12 mouse cellular contexts compared by ENCODE assay signal in genomic region chr8:78267894-78268411, GRCm38 (mm10). TPM values are rescaled to one million over a fixed set of nuclear protein-coding genes. Genes with fewer than 3 reads are reported as not detected.
DNase-seq lines count a peak whose midpoint lies in the region; ATAC-seq lines count a peak whose summit lies in the region.
"Had no signal": no experiment of that assay in that cellular context is flagged by ENCODE, and none has a peak within 500 bp of the region (broad histone marks: within the 10 kb centered on the region; RNA-seq: fewer than 3 reads in every experiment).

No protein-coding gene starts in this region.

- no peak for DNase-seq in heart, postnatal 4 days
- DNase-seq in testis, postnatal 10 days (ENCODE audit: low spot score) = no peak
- DNase-seq in ovary, postnatal 36 days (ENCODE audit: low spot score) = no peak
- no peak for DNase-seq in left cerebral cortex, postnatal 4 days

- intact Hi-C loops in left cerebral cortex, postnatal 4 days (cut with DNase I) = no loop called here

- no peaks in the 10 kb centered on the region for H3K4me1 ChIP-seq in heart, embryonic 11.5 days (ENCODE audit: control insufficient read depth, insufficient read depth, low read length)
- H3K4me1 ChIP-seq in neural tube, embryonic 12.5 days = peaks cover 10% of the 10 kb centered on the region
- H3K4me1 ChIP-seq in neural tube, embryonic 15.5 days = peaks cover 12% of the 10 kb centered on the region
- peaks cover 9% of the 10 kb centered on the region for H3K4me1 ChIP-seq in hindbrain, embryonic 12.5 days
- H3K4me1 ChIP-seq: liver, embryonic 12.5 days had no signal

- WGBS in heart, embryonic 11.5 days (ENCODE audit: insufficient replicate concordance) = 7% methylated on average over 7 of the region's 7 CpGs
- 1% methylated on average over 7 of the region's 7 CpGs for WGBS in neural tube, embryonic 12.5 days
- WGBS in neural tube, embryonic 15.5 days = 7% methylated on average over 7 of the region's 7 CpGs
- 6% methylated on average over 7 of the region's 7 CpGs for WGBS in hindbrain, embryonic 12.5 days

- H3K9ac ChIP-seq in heart, embryonic 11.5 days (ENCODE audit: low read depth, low read length) = no peak overlapping the region
- H3K9ac ChIP-seq in neural tube, embryonic 12.5 days = no peak overlapping the region
- H3K9ac ChIP-seq in neural tube, embryonic 15.5 days (replicated peaks) = no peak overlapping the region
- H3K9ac ChIP-seq in hindbrain, embryonic 12.5 days = no peak overlapping the region
- H3K9ac ChIP-seq: embryonic facial prominence, embryonic 15.5 days; liver, embryonic 12.5 days had no signal

- H3K4me2 ChIP-seq in heart, embryonic 11.5 days = peak overlapping the region; percentile 32; the same call in 1 of the 2 replicates
- H3K4me2 ChIP-seq in neural tube, embryonic 12.5 days (replicated peaks) = peak overlapping the region; percentile 24
- H3K4me2 ChIP-seq in neural tube, embryonic 15.5 days = no peak overlapping the region
- 0 out of 2 replicates have a peak overlapping the region, but pooled peaks have one; percentile 7 for H3K4me2 ChIP-seq in hindbrain, embryonic 12.5 days (replicated peaks)
- H3K4me2 ChIP-seq: embryonic facial prominence, embryonic 15.5 days; liver, embryonic 12.5 days had no signal

- H3K27ac ChIP-seq in heart, embryonic 11.5 days (ENCODE audit: low read depth, low read length) = no peak overlapping the region
- H3K27ac ChIP-seq in neural tube, embryonic 12.5 days = no peak overlapping the region
- no peak overlapping the region for H3K27ac ChIP-seq in neural tube, embryonic 15.5 days (replicated peaks)
- H3K27ac ChIP-seq in hindbrain, embryonic 12.5 days = no peak overlapping the region
- H3K27ac ChIP-seq: embryonic facial prominence, embryonic 15.5 days; liver, embryonic 12.5 days had no signal

- no peaks in the 10 kb centered on the region for H3K9me3 ChIP-seq in heart, embryonic 11.5 days (replicated peaks; ENCODE audit: control insufficient read depth, low read length)
- H3K9me3 ChIP-seq in neural tube, embryonic 12.5 days = no peaks in the 10 kb centered on the region
- no peaks in the 10 kb centered on the region for H3K9me3 ChIP-seq in neural tube, embryonic 15.5 days (replicated peaks)
- H3K9me3 ChIP-seq in hindbrain, embryonic 12.5 days (replicated peaks) = no peaks in the 10 kb centered on the region
- H3K9me3 ChIP-seq: embryonic facial prominence, embryonic 15.5 days; liver, embryonic 12.5 days had no signal

- ATAC-seq in heart, embryonic 11.5 days (replicated peaks; ENCODE audit: insufficient number of reproducible peaks, low FRiP score, low TSS enrichment) = no peak
- ATAC-seq in neural tube, embryonic 12.5 days (ENCODE audit: low FRiP score, low read depth) = no peak
- ATAC-seq in neural tube, embryonic 15.5 days (ENCODE audit: low FRiP score) = no peak
- ATAC-seq in hindbrain, embryonic 12.5 days (ENCODE audit: low FRiP score) = peak; percentile 32; the same call in 1 of the 2 replicates
- ATAC-seq: activated CD4-positive, CD25-positive, alpha-beta regulatory T cell, adult 4 months; liver, embryonic 12.5 days had no signal

- no peak overlapping the region for H3K4me3 ChIP-seq in heart, embryonic 11.5 days (ENCODE audit: low read depth, low read length)
- no peak overlapping the region for H3K4me3 ChIP-seq in neural tube, embryonic 12.5 days
- no peak overlapping the region for H3K4me3 ChIP-seq in neural tube, embryonic 15.5 days (replicated peaks)
- H3K4me3 ChIP-seq in hindbrain, embryonic 12.5 days = no peak overlapping the region
- H3K4me3 ChIP-seq: embryonic facial prominence, embryonic 15.5 days; liver, embryonic 12.5 days had no signal

- H3K36me3 ChIP-seq in heart, embryonic 11.5 days (ENCODE audit: control insufficient read depth, insufficient read depth, low read length) = no peaks in the 10 kb centered on the region
- H3K36me3 ChIP-seq in neural tube, embryonic 12.5 days = no peaks in the 10 kb centered on the region
- no peaks in the 10 kb centered on the region for H3K36me3 ChIP-seq in neural tube, embryonic 15.5 days
- H3K36me3 ChIP-seq in hindbrain, embryonic 12.5 days = no peaks in the 10 kb centered on the region
- H3K36me3 ChIP-seq: embryonic facial prominence, embryonic 15.5 days; liver, embryonic 12.5 days had no signal

- H3K27me3 ChIP-seq in heart, embryonic 11.5 days (ENCODE audit: control insufficient read depth, insufficient read depth, low read length) = no peaks in the 10 kb centered on the region
- no peaks in the 10 kb centered on the region for H3K27me3 ChIP-seq in neural tube, embryonic 12.5 days (replicated peaks)
- 0 out of 2 replicates have a peak, but pooled peaks cover 3% of the 10 kb centered on the region for H3K27me3 ChIP-seq in neural tube, embryonic 15.5 days (replicated peaks)
- no peaks in the 10 kb centered on the region for H3K27me3 ChIP-seq in hindbrain, embryonic 12.5 days
- H3K27me3 ChIP-seq: embryonic facial prominence, embryonic 15.5 days; liver, embryonic 12.5 days had no signal

RNA-seq across cellular contexts. Expression of gene Ttc29, which starts 54.9 kb away (rescaled TPM):
- not detected in 2 replicates for polyA plus RNA-seq in heart, embryonic 11.5 days (2014; fragmentation: Nextera tagmentation; extraction: Ambion mirVana)
- total RNA-seq in heart, postnatal 4 days (2021) = not detected
- not detected in 2 replicates for polyA plus RNA-seq in neural tube, embryonic 12.5 days (2016; fragmentation: Nextera tagmentation; extraction: Ambion mirVana)
- polyA plus RNA-seq in neural tube, embryonic 15.5 days (2015; fragmentation: Nextera tagmentation; extraction: Ambion mirVana) = 0.33 and 0.60 TPM in 2 replicates
- 1.2 and 1.8 TPM in 2 replicates for polyA plus RNA-seq in hindbrain, embryonic 12.5 days (2016; fragmentation: Nextera tagmentation; extraction: Ambion mirVana)
- 1 to 10 TPM in 1 of 2 experiments, under 1 TPM in 1; 0.58 to 1.8 TPM for total RNA-seq in left cerebral cortex, postnatal 4 days (2021)
- total RNA-seq: megakaryocyte, adult 5-6 weeks had no signal
- polyA plus RNA-seq: activated CD4-positive, CD25-positive, alpha-beta regulatory T cell, adult 4 months; liver, embryonic 12.5 days had no signal
